Mouse (Mus musculus): ENCODE data around the gene Grap.

GRCm38 (mm10) chr11:61667248-61667647 is 14.2 kb downstream of the Grap start:
- no peak for TF ChIP-seq CTCF (IDR thresholded peaks at IDR 0.05; ENCODE audit: insufficient read depth, low read depth, low read length)
- TF ChIP-seq POLR2A (IDR thresholded peaks at IDR 0.05; ENCODE audit: insufficient read depth, low read depth, low read length): no peak
